ENCODE assay signal across 9 mouse cellular contexts in the genomic region with DNA sequence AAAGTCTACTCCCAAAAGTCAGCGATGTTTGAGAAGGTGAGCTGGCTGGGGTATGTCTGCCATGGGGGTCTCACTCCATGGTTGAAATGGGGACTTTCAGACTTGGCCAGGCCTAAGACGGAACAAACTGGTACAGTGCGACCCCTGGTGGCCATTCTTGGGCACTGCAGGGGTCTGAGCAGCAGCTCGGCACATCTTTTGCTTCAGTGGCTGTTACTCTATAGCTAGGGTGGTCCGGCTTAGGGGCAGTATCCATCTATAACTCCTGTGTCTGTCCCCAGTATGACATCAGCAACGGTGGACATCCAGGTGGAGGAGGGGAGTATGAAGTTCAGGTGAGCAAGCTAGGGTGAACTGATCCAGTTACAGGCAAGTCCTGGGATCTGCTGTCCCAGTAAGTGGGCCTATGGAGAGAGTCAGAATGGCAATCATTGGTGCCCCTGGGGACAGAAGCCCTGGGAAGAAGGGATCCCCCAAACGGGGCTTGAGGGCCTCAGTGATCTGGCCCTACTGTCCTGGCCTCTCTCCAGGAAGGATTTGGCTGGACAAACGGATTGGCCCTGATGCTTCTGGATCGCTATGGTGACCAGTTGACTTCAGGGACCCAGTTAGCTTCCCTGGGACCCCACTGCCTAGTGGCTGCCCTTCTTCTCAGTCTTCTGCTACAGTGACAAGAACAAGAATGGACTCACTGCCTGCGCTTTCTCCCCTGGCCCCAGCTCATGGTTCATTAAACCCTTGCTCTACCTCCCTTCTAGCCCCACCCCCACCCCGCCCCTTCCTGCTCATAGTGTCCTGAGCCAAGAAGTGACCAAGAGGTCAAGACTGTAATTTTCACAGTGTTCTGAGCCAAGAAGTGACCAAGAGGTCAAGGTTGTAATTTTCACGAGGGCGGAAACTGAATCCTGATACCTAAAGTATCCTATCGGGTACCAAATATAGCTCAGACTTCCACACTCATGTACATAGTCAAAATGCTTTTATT. TPM values are rescaled to one million over a fixed set of nuclear protein-coding genes. Genes with fewer than 3 reads are reported as not detected.
A peak's percentile ranks its signal among the peaks of the same experiment; 100 is the strongest.
DNase-seq lines count a peak whose midpoint lies in the region; ATAC-seq lines count a peak whose summit lies in the region.
"Had no signal": no experiment of that assay in that cellular context is flagged by ENCODE, and none has a peak within 500 bp of the region (broad histone marks: within the 10 kb centered on the region; RNA-seq: fewer than 3 reads in every experiment).

No protein-coding gene starts in this region.

- peak overlapping the region; percentile 52 for H3K27ac ChIP-seq in midbrain, embryonic 10.5 days (replicated peaks)

- H3K4me1 ChIP-seq in midbrain, embryonic 10.5 days = peaks cover 32% of the 10 kb centered on the region

- ATAC-seq in activated CD4-positive, CD25-positive, alpha-beta regulatory T cell, adult 4 months = no peak

- intact Hi-C loops in left cerebral cortex, postnatal 14 days (cut with DNase I) = loop anchor here (2.0 kb wide), 1 partner anchor 31 kb away; no protein-coding TSS in a partner anchor

- peaks cover 43% of the 10 kb centered on the region for H3K36me3 ChIP-seq in midbrain, embryonic 10.5 days

- WGBS in midbrain, embryonic 10.5 days = 38% methylated on average over 14 of the region's 14 CpGs

- no peaks in the 10 kb centered on the region for H3K9me3 ChIP-seq in midbrain, embryonic 10.5 days (replicated peaks)
- H3K9me3 ChIP-seq: megakaryocyte, embryonic 14.5 days had no signal

- no peak overlapping the region for H3K4me3 ChIP-seq in midbrain, embryonic 10.5 days
- H3K4me3 ChIP-seq: megakaryocyte, embryonic 14.5 days had no signal

- DNase-seq in T-cell, adult 2 months (ENCODE audit: low spot score) = peak; percentile 65
- DNase-seq in cerebellum, adult 9-10 months = peak; percentile 76
- peak; percentile 57 to 63 for DNase-seq in frontal cortex, postnatal 25 days (ENCODE audit: low spot score in 2 of 2)
- DNase-seq in induced T-regulatory cell, adult 2 months (ENCODE audit: low read depth) = peak; percentile 81
- DNase-seq in left cerebral cortex, postnatal 14 days (ENCODE audit: low spot score in 2 of 2) = peak; percentile 80 to 81
- peak; percentile 80 for DNase-seq in midbrain, embryonic 10.5 days (ENCODE audit: low spot score)
- DNase-seq in skeletal muscle tissue, adult 2 months (ENCODE audit: low read depth, low spot score) = peak; percentile 57

- no peaks in the 10 kb centered on the region for H3K27me3 ChIP-seq in midbrain, embryonic 10.5 days (ENCODE audit: low read depth, poor library complexity, severe bottlenecking)

RNA-seq across cellular contexts. Expression of gene Treh, which starts 12.6 kb away (rescaled TPM):
- total RNA-seq in left cerebral cortex, postnatal 14 days (2021) = not detected
- not detected in 2 replicates for polyA plus RNA-seq in midbrain, embryonic 10.5 days (2016; fragmentation: Nextera tagmentation; extraction: Ambion mirVana)
- polyA plus RNA-seq in activated CD4-positive, CD25-positive, alpha-beta regulatory T cell, adult 4 months (2017; shearing (Covaris generic)) = not detected

RNA-seq across cellular contexts. Expression of gene Phldb1, which starts 49.4 kb away (rescaled TPM):
- 10 to 100 TPM; 62.4 to 65.7 TPM for total RNA-seq in left cerebral cortex, postnatal 14 days (2021)
- 40.8 and 49.1 TPM in 2 replicates for polyA plus RNA-seq in midbrain, embryonic 10.5 days (2016; fragmentation: Nextera tagmentation; extraction: Ambion mirVana)
- polyA plus RNA-seq in activated CD4-positive, CD25-positive, alpha-beta regulatory T cell, adult 4 months (2017; shearing (Covaris generic)) = under 1 TPM in 1 of 2 experiments, not detected in 1; 0.30 TPM

Comparison
In these comparisons a context has a peak if more than half of its experiments do, and no peak if none do; other contexts are left out.
1. RNA of gene Phldb1, which starts 49.4 kb away (polyA plus RNA-seq): 40.8 to 49.1 TPM in midbrain, embryonic 10.5 days; 0.30 TPM in activated CD4-positive, CD25-positive, alpha-beta regulatory T cell, adult 4 months; every median in the first group is over 10 times any median in the second.
2. Peak in every context shown above with its lines, with median percentiles within 50 percentile points of each other: DNase-seq.